Mouse (Mus musculus) gastrocnemius, postnatal 25 days (tissue): ENCODE data around the gene Mroh2a. TPM values are rescaled to one million over a fixed set of nuclear protein-coding genes. Genes with fewer than 3 reads are reported as not detected.
A peak's percentile ranks its signal among the peaks of the same experiment; 100 is the strongest.

Source experiments
- DNase-seq: peaks from one replicate; pipeline ENCODE4 v3.0.0; 2022
- total RNA-seq, 2 experiments: library from RNA; stranded (reverse); gene quantifications; 1 replicate in 1 of 2; 2 replicates in 1 of 2; pipeline ENCODE4 v1.2.3; 2021

Gene Mroh2a
- total RNA-seq, 2 experiments from 2014 or later, result not detected

DNA sequence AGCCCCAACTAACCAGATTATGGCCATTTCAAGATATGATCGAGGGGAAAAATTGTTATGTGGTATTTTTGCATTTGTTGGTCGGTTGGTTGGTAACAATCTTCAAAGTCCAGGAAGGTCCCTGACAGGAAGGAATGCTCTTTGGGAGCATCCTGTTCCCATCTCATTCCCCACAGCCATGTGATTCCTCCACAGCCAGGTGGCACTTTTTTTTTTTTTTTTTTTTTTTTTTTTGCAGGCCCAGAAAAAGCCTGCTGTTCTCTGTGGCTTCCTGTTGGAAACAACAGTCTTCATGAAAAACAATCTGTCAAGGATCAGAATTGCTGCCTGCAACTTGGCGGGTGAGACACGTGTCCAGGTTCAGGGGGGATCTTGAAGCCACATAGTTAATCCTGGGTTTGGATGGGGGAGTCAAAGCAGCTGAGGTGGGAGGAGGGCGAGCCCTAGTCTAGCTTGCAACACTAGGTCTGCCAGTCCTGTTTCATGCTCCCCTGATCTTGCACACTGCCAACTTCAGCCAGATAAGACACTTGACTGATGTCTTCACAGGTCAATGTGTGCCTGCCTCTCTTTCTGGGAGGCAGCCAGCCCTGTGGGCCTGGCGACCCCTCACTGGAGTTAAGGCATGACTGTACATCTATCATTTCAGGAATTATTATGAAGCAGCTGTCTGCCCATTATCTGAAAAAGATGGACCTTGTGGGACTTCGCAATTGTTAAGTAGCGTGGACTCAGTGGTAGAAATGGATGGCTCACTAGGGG is 32.3 kb downstream of the Mroh2a start:
- DNase-seq, result no peak

DNA sequence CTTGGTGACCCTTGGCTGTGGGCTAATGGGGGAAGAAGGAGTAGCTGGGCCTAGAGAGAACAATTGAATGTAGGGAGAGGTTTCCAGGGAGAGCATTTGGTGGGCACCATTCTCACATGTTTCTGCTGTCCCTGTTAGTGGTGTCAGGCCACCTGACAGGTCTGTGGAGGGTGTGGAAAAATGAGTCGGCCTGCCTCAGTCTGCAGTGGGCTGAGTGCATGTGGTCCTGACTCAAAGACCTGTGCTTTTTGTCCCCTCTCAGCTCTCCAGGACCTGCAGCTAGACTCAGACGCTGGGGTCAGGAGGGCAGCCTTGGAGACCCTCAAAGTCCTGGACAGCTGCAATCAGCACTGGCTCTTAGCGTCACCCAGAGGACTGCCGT is 32.8 kb downstream of the Mroh2a start:
- no peak for DNase-seq

DNA sequence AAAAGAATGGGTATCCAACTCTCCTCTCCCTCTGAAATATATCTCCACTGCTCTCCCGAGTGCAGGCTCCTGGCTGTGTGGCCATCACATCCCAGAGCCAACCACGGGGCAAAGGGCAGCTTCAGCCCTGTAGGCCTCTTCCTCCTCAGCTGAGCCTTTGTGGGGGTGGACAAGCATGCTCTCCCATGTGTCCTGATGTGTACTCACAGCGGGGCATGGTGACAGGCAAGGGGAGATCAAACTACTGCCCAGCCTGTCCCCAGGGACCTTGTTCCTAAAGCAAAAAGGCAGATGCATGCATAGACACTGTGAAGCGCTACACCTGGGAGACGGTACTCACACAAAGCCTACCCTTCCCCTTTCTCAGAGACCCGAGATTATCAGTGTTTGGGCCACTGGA is 33.3 kb downstream of the Mroh2a start:
- no peak for DNase-seq

DNA sequence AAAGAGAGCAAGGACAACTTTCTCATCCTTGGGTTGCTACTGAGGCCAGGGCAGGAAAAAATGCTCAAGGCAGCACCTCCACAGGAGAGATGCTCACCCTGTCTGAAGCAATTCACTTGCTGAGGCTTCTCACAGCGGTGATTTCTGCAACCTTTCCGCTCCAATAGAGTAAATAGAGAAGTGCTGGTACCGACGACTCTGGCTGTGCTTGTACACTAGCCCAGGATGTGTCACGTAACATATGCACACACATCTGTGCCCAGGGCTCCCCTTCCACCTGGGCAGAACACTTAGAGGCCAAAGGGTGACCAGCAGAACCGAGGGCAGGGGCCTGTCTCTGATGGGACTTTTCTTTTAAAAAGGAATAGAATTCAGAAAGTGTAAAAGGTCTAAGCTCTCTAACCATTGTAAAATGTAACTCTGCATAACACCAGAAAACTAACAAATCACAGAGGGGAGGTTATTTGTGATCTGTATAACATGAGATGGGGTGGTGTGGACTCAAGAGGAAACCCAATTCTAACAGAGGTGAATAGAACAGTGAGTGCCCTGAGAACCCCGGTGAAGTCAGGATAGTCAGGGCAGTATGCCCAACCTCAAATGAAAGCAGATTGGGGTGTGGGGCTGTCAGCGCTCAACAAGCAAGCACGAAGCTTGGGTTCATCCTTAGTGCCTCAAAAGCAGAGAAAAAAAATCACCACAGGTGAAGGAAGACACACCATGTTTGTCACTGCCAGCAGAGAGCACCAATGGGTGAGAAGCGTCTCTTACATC is 34.0 kb downstream of the Mroh2a start:
- DNase-seq, result no peak

DNA sequence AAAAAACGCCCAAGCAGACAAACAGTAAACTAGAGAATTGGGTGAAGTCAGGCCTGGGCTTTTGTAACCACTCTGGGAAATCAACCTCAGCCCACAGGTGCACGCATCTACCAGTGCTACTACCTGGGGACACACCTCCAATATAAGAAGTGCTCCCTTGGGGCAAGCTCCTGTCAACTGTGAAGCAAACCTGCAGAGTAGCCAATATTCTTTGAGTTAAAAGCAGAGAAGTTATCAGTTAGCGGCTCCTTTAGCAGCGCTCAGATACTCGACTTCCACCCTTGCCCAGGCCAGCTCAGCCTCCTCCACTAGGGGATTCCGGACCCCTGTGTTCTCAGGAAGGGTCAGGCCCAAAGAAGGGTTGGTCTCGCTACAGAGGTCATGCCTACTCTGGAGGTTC is 34.9 kb downstream of the Mroh2a start:
- no peak for DNase-seq

DNA sequence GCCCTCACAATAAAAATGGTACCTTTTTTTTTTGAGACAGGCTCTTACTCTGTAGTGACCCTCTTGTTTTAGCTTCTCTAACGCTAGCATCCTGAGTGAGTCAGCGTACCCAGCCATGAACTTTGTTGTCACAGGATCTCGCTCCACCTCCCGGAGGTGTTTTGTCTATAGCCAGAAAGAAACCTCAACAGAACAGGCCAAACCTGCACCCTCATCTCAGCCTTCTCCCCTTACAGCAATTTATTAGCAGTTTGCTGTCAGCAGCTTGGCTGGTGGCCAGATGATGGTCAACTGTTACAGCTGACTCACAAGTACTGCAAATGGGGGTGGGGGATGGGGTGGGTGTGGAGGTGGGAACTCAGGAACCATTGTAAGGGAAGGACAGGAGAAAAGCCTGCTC is 35.5 kb downstream of the Mroh2a start:
- DNase-seq, result no peak

DNA sequence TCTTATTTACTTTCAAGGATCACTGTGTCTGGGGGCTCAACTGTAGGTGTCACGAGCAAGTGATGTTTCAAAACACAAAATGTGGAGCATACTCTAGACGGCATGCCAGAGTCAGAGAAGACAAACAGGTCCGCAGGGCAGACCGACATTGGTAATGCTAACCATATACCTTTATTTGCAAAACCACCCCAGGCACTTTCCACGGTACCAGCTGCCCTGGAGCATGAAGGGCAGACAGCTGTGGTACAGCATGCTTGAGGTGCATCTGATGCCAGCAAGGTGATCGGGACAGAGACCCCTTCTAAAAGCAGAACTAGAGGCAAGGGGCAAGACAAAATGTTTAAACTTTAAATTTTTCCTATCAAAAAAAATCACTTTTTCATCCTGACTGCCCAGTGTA is 36.2 kb downstream of the Mroh2a start:
- no peak for DNase-seq

DNA sequence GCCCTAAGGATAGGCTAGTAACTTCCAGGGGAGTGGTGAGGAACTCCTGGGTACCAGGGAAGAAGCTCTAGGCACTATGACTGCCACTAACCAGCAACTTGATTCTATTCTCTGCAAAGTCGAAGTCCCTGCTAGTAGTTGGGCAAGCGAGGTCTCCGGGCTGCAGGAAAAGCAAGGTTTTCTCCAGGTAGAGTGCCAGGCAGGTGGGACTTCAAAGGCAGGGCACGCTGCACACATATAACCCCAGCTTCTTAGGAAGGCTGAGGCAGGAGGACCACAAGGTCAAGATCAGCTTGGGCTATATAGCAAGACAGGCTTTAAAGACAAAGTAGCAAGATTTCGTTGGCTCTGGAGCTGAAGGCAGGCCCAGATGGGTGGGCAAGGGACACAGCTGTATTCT is 37.0 kb downstream of the Mroh2a start:
- no peak for DNase-seq

DNA sequence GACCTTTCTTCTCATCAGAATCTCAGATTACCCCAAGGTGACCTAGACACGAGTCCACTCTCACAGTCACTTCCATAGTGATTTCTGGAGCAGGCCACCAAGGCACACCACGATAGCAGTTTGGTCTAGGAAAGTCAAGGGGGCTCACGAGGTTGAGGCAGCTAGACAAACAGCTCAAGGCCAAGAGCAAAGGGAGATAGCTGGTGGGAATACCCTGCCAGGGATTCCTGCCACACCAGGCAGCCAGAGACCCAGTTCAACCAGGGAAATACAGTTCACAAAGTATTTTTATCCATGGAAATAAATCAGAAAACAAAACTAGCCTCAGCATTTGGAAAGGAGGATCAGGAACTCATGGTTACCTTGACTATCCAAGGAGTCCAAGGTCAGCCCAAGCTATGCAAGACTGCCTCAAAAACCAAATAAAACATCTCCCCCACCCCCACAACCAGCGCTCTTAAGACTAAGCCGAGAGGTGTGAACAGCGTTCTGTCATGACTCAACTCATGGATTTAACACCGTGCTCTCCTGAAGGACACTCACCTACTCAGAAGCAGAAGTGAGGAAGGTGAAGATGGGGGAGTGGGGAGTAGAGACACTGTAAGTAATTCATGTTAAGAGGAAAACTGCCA is 37.6 kb downstream of the Mroh2a start:
- no peak for DNase-seq

DNA sequence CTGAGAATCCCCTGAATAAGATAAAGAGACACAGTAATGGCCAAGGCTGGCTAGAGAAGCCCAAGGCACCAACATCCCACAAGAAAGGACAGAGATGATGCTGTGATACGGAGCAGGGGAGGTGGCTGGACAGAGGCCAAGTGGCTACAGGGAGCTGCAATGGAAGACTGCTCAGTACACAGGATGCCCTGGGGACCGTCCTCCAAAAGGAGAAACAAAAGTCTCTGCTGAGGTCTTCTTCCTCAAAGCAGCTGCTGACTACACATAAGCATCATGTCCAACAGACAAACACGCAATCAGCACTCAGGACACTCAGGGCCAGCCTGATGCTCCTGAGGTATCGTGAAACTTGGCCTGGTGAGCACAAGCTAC is 38.1 kb downstream of the Mroh2a start:
- DNase-seq, result no peak

DNA sequence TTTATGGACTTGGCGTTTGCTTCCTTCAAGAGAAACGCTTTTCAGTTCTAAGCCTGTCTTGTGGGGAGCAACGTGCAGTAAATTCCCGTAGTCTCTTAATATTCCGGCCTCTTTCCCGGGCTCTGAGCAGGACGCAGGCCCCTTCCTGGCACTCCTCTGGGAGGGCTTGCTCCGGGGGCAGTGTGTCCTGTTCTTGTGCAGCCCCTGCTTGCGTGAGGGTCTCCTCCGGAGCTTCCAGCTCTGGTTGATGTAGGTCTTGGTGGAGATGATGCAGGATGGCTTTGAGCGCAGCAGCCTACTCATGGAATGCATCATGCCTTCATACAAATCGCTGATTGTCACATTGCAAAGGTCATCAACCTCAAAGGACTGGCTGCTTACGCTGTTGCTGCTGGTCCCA is 39.3 kb downstream of the Mroh2a start:
- no peak for DNase-seq

DNA sequence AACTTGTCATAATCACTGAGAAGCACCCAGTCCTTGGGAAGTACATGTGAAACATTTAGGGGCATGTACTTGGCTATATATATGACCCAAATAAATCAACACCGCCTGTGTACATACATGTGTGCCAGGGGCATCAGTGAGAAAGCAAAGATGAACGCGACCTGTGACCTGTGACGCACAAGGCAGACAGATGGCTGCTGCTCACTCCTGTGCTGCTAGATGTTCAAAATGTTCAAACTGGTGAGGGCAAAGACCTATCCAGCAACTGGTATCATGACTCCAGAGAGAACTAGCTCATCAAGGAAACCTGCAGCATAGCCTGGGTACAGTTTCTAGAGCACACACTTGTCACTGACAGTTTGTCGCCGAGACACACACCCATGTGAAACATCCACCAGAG is 40.7 kb downstream of the Mroh2a start:
- DNase-seq, result no peak

DNA sequence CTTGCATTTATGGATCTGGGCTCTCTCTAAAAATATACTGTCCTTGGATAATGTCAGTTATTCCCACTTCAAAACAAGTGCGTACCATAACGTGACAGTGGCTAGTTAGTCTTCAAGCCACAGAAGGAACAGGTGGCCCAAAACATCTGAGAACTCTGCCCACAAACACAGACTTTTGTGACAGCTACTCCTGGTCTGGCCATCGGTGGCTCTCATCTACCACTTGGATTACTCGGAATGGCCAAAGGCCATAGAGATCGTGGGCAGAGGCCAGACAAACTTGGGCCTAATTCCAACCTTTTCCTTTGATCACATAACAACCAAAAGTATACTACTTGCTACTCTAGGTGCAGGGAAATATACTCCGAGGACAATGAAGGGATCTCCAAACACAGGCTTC is 41.3 kb downstream of the Mroh2a start:
- no peak for DNase-seq

DNA sequence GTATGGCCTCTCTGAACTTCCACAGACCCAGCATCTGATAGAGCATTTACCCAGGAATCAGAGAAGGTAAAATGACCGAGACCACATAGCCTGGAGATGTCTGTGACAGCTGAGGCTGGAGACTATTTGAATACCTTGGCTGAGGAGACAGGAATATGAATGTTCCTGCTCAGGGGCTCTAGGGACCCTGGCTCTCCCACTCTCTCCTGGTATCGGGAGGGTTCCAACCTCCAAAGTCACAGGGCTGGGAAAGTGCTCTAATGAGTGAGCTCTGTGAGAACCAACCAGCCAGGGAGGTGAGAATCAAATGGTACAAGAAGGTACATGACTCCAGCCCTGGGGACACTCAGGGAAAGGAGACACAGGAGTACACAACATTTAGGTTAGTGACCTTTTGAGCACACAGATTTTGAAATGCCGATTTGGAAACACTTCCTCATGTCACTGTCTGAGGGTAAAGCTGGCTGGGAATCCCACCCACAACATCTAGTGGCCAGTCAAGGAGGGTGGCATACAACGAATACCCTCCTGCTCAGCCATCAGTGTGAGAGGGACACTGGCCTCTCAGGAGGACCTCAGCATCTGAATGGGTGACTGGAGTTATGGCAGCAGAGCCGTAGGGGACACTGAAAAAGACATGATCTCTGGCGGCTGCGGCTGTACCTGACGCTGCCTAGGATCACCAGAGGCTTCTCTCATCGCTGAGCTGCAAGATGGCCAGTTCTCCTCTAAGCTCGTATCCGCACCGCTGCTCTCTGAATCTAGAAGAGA is 42.9 kb downstream of the Mroh2a start:
- no peak for DNase-seq

DNA sequence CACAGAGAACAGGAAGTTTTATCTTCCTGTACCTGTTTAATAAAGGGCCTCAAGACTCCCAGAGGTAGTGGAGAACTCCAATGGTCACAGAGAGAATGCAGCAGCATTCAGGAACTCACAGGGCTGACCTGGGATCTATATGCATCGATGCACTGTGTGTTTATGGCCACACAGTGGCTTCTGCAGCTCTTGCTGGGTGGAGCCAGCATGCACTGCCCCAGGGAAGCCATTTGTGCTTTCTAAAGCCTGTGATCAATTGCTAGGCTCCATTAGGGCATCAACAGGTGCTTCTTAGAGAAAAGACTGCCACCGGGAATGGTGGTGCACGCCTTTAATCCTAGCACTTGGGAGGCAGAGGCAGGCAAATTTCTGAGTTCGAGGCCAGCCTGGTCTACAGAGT is 46.1 kb downstream of the Mroh2a start:
- no peak for DNase-seq

DNA sequence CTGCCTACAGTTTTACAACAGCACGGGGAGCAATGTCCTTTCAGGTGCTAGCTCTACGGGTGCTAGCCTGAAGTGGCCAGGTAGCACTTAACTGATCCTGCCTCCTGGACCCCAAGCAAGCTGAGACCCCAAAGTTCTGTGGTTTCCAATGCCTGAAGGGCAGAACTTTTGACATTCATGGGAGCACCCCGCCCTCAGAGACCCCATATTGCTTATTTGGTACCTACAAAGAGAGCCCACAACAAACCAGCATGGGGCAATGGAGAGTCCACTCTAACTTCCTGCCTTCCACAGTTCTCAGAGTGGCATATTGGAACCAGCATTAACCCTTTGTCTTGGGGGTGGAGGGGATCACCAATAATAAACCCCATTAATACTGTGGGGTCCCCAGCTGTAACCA is 46.5 kb downstream of the Mroh2a start:
- no peak for DNase-seq

DNA sequence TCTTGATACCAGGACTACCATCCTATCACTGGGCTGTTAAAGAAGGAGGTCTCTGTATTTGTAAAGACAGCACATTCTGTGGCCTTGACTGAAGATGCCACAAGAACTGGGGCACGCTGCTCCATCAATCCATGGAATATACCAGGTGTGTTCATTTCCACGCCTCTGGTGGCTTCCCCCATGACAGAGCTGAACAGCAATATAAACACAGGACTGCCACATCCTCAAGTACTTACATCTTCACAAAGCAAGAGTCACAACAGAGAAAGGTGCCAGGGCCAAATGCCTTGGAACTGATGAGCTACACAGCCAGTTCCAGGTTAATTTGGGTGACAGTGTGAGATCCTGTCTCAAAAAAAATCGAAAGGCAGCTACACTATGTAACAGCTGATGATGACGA is 47.0 kb downstream of the Mroh2a start:
- DNase-seq, result peak; percentile 9

DNA sequence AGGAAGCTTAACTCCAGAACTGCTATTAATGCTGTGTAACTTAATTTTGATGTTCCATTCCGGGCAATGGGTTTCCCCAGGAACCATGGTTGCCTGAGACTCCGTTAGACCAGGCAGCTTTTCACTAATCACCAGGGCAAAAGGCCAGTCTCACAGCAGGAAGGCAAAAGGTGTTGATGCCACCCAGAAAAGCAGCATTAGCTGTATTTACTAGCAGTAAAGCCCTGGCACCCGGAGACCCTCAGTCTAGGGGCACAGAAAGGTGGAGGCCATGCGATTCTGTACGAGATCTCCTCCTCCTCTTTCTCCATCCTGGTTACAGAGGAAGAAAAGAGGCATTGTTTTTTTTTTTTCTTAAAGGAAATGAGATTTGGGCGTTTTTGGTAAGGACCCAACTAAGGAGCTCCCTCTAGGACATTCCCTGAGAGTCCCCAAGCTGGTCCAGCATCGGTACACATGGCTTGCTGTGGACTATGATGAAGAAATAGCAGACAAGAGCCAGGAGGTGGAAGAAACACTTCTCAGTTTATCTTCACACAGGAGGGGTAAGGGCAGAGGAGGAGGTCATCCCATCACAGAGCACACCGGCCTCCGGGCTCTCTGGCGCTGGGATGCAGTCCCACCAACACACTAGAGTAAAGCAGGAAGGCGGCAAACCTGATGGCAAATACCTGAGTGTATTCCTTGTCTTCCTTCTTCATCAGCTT is 47.7 kb downstream of the Mroh2a start:
- peak; percentile 15 for DNase-seq

DNA sequence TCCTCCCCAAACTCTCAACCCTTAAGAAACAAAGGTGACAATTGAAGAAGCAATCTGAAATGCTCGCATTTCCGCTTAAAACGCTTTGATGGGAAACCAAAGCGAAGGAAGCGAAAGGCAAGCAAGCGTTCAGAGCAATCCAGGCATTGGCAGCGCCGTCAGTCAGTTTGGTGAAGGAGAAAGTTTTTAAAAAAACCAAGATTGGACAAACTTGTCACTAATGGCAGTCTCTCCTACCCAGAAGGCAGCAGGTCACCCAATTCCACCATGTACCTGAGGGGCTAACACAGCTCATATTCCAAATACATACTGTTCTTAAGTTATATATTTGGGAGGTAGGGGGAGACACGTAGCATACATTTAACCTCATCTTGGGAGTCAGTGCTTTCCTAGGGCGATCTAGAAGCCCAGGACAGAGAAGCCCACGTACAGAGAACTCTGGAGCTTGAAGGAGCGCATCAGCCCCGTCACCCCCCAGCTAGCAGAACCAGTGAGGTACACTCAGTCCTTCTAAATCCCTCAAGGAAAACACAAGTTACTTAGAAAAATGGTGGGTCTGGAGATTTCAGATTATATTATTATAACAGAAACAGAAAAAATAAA is 48.4 kb downstream of the Mroh2a start:
- no peak for DNase-seq

DNA sequence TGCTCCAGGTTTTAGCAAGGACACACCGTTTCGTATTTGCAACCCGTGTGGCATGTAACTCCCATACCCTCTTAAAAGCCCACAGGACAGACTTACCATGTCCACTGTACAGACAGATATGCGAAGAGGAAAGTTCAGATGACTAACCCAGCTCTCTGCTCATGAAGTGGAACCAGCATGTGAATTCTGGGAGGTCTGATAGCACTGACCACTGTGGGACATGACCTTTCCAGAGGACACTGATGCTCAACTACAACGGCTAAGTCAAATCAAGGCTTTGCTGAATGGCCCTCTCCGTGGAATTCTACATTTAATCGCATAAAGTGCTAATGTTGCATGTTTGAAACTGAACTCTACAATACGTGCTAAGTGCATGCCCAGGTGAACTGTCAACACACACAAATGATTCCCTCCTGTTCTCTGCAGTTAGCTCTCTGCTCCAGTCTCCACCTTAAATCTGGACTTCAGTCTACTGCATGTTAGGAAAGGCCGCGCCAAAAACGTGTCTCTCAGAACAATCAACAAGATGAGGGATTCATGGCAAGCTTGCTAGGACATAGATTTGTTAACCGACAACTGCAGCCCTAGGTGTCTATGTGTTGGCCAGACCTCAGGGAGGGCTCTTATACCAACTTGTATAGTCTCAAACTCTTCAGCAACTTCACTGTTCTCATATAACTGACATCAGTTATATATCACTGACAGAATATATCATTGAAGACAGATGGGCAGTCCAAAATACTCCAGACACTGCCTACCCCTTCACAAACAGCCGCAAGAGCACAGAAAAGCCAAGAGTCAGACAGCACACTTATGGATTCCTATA is 49.1 kb downstream of the Mroh2a start:
- DNase-seq, result peak; percentile 22
